Mouse (Mus musculus): ENCODE measurements around the gene Strip1.
"Not testable (repeated sequence)": the region's sequence is repeated elsewhere in the genome, so short reads cannot be mapped to it uniquely, and the experiment has no call there.

Gene Strip1

DNA sequence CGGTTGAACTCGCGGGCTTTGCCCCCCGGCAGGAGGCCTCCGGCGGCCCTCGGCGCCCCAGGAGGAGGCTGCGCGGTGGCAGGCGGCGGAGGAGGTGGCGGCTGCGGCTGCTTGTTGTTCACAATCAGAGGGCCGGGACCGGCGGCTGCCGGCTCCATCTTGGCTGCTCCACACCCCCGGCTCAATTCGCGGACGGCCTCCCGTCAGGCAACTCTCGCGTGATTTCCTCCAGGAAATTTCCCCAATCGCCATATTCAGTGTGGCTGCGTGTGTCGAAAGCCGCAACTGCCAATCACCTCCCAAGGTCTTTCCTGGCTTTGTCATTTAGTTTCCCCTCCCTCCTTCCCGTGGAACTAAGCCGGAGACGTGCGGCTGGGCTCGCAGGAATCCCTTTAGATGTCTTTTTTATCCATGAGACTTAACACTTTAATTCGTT, at the start of gene Strip1:
Gene Strip1 (minus strand): TSS at position 172 of the 436 bp plus-strand sequence.
- DNase-seq (ENCODE audit: low spot score in 2 of 2), result peak; percentile 97

GRCm38 (mm10) chr3:107680790-107681576, 49.5 kb upstream of the Strip1 start:
- DNase-seq (ENCODE audit: low spot score in 2 of 2), result peak; percentile 76 to 84

- DNase-seq (ENCODE audit: low spot score in 2 of 2), result no peak
These were observed 40.0 kb upstream of the Strip1 start for GRCm38 (mm10) chr3:107671509-107671908.

GRCm38 (mm10) chr3:107670500-107670899, 39.0 kb upstream of the Strip1 start:
- no peak for DNase-seq (ENCODE audit: low spot score in 2 of 2)

- DNase-seq (ENCODE audit: low spot score in 2 of 2), result no peak
These were observed 37.3 kb upstream of the Strip1 start for GRCm38 (mm10) chr3:107668786-107669185.

DNA sequence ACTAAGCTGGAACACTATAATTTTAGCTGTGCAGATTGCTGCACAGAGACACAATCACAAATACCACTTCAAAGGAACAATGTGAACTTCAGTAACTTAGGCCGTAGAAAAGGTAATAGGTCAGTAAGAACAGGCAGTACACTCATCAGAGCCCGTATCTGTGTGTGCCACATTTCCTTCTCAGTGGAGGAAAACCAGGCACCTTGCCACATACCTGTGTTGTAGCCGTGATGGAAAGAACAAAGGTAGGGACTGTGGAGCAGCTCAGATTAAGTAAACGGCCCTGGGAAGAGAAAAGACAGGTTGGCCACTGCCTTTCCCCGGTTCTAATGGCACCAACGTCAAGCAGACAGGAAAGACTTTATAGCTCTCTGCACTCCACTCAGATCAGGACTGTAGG, 35.9 kb upstream of the Strip1 start:
- no peak for DNase-seq (ENCODE audit: low spot score in 2 of 2)

DNA sequence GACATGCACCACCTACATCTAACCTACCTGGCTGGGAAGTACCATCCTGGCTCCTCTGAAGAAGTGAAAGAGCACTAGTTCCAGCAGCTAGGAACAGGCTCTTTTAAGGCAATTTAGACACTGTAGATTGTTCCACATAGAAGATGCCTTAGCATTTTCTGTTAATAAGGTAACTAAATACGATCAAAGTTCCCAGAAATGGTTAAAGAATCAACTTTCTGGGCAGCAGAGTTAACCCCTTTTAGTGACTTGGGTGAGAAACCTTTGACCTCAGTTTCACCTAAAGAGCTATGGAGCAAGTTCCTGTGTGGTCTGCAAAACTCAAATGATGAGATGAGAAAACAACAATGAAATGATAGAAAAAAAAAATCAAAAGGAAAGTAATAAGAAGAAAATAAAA, 33.1 kb upstream of the Strip1 start:
- DNase-seq (ENCODE audit: low spot score in 2 of 2), result no peak

DNA sequence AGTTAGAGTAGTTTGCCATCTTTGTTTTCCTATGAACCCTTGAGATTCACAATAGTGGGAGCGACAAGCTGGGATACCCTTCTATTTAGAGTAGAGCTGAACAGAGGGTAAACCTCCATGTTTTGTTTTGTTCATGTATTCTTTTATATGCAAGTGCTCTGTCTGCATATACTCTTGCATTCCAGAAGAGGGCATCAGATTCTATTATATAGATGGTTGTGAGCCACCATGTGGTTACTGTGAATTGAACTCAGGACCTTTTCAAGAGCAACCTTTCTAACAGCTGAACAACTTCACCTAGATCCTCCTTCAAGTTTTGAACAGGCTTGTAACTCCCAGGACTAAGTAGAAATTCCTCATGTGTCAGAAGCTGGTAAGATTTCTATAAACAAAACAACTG, 27.5 kb upstream of the Strip1 start:
- no peak for DNase-seq (ENCODE audit: low spot score in 2 of 2)

DNA sequence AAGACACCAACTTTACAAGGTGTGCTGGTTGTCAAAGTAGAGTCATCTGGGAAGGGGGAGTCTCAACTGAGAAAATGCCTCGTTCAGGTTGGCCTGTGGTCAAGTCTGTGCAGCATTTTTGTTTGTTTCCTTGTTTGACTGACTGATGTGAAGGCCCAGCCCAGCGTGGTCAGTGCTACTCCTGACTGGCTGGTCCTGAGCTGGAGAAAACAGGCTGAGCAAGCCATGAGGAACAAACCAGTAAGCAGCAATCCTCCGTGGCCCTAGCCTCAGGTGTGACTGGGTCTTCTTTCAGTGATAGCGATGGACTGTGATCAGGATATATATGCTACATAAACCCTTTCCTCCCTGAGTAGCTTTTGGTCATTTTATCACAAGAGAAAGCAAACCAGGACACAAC, 25.4 kb upstream of the Strip1 start:
- no peak for DNase-seq (ENCODE audit: low spot score in 2 of 2)

GRCm38 (mm10) chr3:107656151-107656550, 24.7 kb upstream of the Strip1 start:
- no peak for DNase-seq (ENCODE audit: low spot score in 2 of 2)

GRCm38 (mm10) chr3:107655491-107655890, 24.0 kb upstream of the Strip1 start:
- no peak for DNase-seq (ENCODE audit: low spot score in 2 of 2)

DNA sequence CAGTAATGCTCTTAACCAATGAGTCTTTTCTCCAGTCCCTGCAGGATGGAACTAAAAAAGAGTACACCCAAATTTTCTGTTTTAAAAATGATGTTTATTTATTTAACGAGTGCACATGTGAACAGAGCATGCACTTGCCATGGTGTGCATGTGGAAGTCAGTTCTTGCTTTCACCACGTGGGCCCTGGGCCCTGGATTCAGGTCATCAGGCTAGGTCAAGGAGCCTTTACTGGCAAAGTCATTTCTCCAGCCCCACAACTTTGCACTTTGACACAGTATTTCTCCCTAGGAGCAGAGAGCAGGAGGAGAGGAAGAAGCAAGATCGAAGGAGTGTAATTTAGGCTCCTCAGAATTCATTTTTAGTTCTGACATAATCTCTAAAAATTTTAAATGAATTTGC, 23.4 kb upstream of the Strip1 start:
- DNase-seq (ENCODE audit: low spot score in 2 of 2), result no peak

GRCm38 (mm10) chr3:107652968-107653367, 21.5 kb upstream of the Strip1 start:
- no peak for DNase-seq (ENCODE audit: low spot score in 2 of 2)

GRCm38 (mm10) chr3:107650276-107650675, 18.8 kb upstream of the Strip1 start:
- DNase-seq (ENCODE audit: low spot score in 2 of 2), result not testable (repeated sequence)

- no peak for DNase-seq (ENCODE audit: low spot score in 2 of 2)
These were observed 15.5 kb upstream of the Strip1 start for GRCm38 (mm10) chr3:107646947-107647346.

DNA sequence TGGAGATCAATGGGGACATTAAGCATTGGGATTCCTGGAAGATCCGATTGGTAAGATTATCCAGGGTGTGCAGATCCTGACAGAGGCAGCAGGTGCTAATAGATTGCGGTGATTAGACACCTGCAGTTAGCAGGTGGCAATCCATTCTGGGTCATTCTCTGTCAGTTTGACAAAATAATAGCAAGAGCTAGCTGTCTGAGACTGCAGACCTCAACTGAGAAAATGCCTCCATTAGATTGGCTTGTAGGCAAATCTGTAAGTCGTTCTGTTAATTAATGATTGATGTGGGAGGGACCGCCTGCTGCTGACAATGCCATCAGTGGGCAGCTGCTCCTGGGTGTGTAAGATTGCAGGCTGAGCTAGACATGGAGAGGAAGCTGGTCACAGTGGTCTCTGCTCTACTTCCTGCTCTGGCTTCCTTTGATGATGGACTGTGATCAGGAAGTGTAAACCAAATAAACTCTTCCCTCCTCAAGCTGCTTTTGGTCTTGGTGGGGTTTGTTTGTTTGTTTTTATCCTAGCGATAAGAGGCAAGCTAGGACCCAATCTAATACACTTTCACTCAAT, 6.2 kb upstream of the Strip1 start:
- DNase-seq (ENCODE audit: low spot score in 2 of 2), result no peak

DNA sequence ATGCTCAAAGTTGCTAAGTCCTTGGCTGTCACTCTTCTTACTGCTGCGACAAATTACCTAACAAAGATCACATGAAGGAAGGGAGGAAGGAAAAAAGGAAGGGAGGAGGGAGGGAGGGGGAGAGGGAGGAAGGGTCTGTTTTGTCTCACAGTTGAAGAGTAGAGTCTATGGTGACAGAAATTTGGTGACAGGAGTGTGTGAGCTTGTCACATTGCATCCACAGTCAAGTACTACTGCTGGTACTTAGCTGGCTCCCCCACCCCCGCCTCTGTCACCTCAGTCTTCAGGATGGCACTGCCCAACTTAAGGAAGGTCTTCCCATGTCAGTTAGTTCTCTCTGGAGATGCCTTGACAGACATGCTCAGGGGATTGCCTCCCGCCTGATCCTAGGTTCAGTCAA, 4.7 kb upstream of the Strip1 start:
- no peak for DNase-seq (ENCODE audit: low spot score in 2 of 2)

- DNase-seq (ENCODE audit: low spot score in 2 of 2), result no peak
These were observed 4.3 kb upstream of the Strip1 start for GRCm38 (mm10) chr3:107635836-107636235.

DNA sequence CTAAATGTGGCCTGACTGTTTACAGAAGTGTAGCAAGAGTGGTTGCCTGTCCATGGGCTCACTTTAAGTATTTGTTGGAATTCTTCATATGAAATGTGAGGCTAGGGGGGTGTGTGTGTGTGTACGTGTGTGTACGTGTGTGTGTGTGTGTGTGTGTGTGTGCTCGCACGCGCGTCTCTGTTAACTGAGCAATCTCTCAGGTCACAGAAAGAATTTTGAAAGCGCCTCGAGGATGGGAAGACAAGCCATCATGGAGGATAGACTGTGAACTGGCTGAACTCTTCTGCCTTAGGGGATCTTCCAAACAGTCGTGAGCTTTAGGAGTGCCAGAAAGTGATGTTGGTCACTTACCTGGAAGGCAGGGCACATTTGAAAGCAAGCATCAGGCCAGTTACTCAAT, 2.4 kb upstream of the Strip1 start:
- DNase-seq (ENCODE audit: low spot score in 2 of 2), result peak in 1 of 2 experiments; percentile 13

GRCm38 (mm10) chr3:107632786-107633185, 1.3 kb upstream of the Strip1 start:
- peak in 1 of 2 experiments; percentile 16 for DNase-seq (ENCODE audit: low spot score in 2 of 2)

DNA sequence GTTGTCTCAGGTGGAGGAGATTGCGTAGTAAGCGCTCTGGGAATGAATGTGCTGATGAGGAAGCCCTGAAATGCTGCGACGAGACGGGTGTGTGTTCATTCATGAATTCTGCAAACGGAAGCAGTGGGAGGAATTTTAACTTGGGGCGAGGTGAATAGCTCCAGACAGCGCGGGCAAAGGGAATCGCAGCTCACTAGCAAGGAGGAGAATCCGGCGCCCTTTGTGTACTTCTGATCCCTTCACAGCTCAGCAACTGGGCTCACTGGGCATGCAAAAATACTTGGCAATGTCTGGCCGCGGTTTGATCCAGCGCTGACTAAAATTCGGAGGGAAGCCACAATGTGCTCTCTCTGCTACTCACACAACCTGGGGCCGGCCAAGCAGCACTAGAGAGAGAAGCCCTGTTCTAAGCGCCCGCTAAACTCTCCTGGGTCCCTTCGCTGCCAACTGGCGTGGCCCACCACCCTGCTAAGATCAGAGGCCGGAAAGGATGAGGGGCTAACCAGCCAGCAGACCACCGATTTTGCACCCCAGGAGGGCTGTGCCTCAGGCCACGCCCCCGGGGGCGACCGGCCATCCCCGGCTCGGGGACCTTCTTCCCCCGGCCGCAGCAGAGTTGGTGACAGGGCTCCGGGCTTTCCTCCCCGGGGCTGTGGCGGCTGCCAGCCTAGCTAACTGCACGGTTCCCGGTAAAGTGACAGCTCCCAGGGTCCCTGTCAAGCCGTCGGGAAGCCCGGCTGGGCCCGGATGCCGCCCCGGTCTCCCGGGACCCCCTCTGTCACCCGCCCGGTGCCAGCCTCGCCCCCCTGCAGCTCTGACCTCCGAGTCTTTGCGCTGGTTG, 592 bp downstream of the Strip1 start, which contains the start of gene Gm10961:
Gene Gm10961 (plus strand): TSS at position 641 of the 841 bp plus-strand sequence.
- DNase-seq (ENCODE audit: low spot score in 2 of 2), result peak; percentile 64 to 68

- DNase-seq (ENCODE audit: low spot score in 2 of 2), result peak; percentile 6 to 17
These were observed 2.1 kb downstream of the Strip1 start for GRCm38 (mm10) chr3:107629411-107629810.
